Comparison of ENCODE assay signal across 15 mouse cellular contexts in the genomic region with DNA sequence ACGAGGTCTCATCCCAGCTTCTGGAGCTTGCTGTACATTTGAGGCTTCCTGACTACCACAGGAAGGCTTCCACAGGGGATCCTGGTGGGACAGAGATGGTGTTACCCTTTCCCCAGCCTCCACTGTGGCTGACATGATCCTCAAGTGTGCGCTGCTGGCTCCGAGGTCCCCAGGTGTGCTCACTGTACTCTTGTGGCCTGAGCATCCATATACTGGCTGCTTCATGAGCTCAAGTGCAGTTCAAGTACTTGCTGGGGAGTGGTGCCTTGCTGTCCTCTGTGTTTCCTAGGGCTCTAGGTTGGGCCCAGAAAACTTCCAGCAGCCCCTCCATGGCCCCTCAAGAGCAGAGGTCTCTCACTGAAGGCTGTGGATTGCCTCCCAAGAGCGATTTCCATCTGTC. TPM values are rescaled to one million over a fixed set of nuclear protein-coding genes. Genes with fewer than 3 reads are reported as not detected.
"Had no signal": no experiment of that assay in that cellular context is flagged by ENCODE, and none has a peak within 500 bp of the region (broad histone marks: within the 10 kb centered on the region; RNA-seq: fewer than 3 reads in every experiment).

No protein-coding gene starts in this region.

- H3K4me2 ChIP-seq: liver, embryonic 13.5 days; midbrain, embryonic 11.5 days; midbrain, embryonic 15.5 days; neural tube, embryonic 13.5 days had no signal

- DNase-seq: kidney, adult 2 months; kidney, postnatal 25 days; liver, embryonic 13.5 days; lung, adult 2 months had no signal

- H3K27me3 ChIP-seq: liver, embryonic 13.5 days; midbrain, embryonic 15.5 days; neural tube, embryonic 13.5 days had no signal

- H3K9ac ChIP-seq: liver, embryonic 13.5 days; midbrain, embryonic 15.5 days; neural tube, embryonic 13.5 days had no signal

- H3K36me3 ChIP-seq: liver, embryonic 13.5 days; midbrain, embryonic 15.5 days; neural tube, embryonic 13.5 days had no signal

- H3K4me1 ChIP-seq: midbrain, embryonic 15.5 days; neural tube, embryonic 13.5 days had no signal

- H3K4me3 ChIP-seq: liver, embryonic 13.5 days; midbrain, embryonic 15.5 days; neural tube, embryonic 13.5 days had no signal

- H3K27ac ChIP-seq: kidney, postnatal 0 days; liver, embryonic 13.5 days; macrophage; midbrain, embryonic 15.5 days; neural tube, embryonic 13.5 days had no signal

- ATAC-seq: intestine, postnatal 0 days; midbrain, embryonic 15.5 days had no signal

- H3K9me3 ChIP-seq: liver, embryonic 13.5 days; midbrain, embryonic 15.5 days; neural tube, embryonic 13.5 days had no signal

RNA-seq across cellular contexts. Expression of a gene that starts 48.8 kb away (rescaled TPM):
- total RNA-seq: layer of hippocampus, postnatal 10 days; left cerebral cortex, postnatal 36 days had no signal
- polyA plus RNA-seq: kidney, adult 2 months; large intestine, adult 2 months; liver, adult 2 months; lung, adult 2 months; small intestine, adult 2 months had no signal
